Mouse (Mus musculus) intestine, embryonic 14.5 days (tissue): Measurements from ENCODE around the gene Xrn2. TPM values are rescaled to one million over a fixed set of nuclear protein-coding genes. Genes with fewer than 3 reads are reported as not detected.

Source experiments
- ATAC-seq: fragments of 200-750 bp; cut with Nextera tagmentation; replicated peaks from 2 replicates; pipeline ENCODE4 v1.8.0; 2017; ENCODE audit warnings: low read depth, moderate number of reproducible peaks, moderate TSS enrichment, moderate library complexity; ENCODE audit not compliant: low FRiP score, low TSS enrichment
- DNase-seq: peaks from one replicate; pipeline ENCODE4 v3.0.0-alpha.2; 2018; ENCODE audit warnings: low spot score
- H3K27ac ChIP-seq: fragments of 300-500 bp; sonication (generic); 2 replicates; pipeline ENCODE4 v1.5.1; 2014; ENCODE audit warnings: low read depth, mild to moderate bottlenecking, control low read depth
- H3K27me3 ChIP-seq: fragments of 300-500 bp; sonication (generic); replicated peaks from 2 replicates; pipeline ENCODE4 v1.6.1; 2014; ENCODE audit warnings: low read length, control low read depth; ENCODE audit not compliant: control insufficient read depth, insufficient read depth
- H3K36me3 ChIP-seq: fragments of 300-500 bp; sonication (generic); 2 replicates; pipeline ENCODE4 v1.6.1; 2014; ENCODE audit warnings: low read length, control low read depth; ENCODE audit not compliant: control insufficient read depth, insufficient read depth
- H3K4me1 ChIP-seq: fragments of 300-500 bp; sonication (generic); replicated peaks from 2 replicates; pipeline ENCODE4 v1.6.1; 2014; ENCODE audit warnings: low read length, control low read depth, mixed read lengths; ENCODE audit not compliant: control insufficient read depth, insufficient read depth
- H3K4me2 ChIP-seq: fragments of 300-500 bp; sonication (generic); 2 replicates; pipeline ENCODE4 v1.6.1; 2014; ENCODE audit warnings: low read length
- H3K4me3 ChIP-seq: fragments of 300-500 bp; sonication (generic); 2 replicates; pipeline ENCODE4 v1.5.1; 2014; ENCODE audit warnings: low read depth, low read length, control low read depth, mixed read lengths
- H3K9ac ChIP-seq: fragments of 300-500 bp; sonication (generic); 2 replicates; pipeline ENCODE4 v1.6.1; 2014; ENCODE audit warnings: mild to moderate bottlenecking, low read length
- H3K9me3 ChIP-seq: fragments of 300-500 bp; sonication (generic); 2 replicates; pipeline ENCODE4 v1.6.1; 2016; ENCODE audit warnings: low read length, control low read depth; ENCODE audit not compliant: control insufficient read depth
- WGBS: fragments of 180-500 bp; shearing (Covaris S2); extraction: QIAGEN DNeasy Blood & Tissue Kit; methylation state at CpG from one replicate; pipeline ENCODE4 v1.1.7; 2014; 5-methylcytosine and 5-hydroxymethylcytosine counted together
- polyA plus RNA-seq: library from polyadenylated mRNA; unstranded; fragments of >200 nt; fragmentation: Nextera tagmentation; extraction: Ambion mirVana; gene quantifications from 2 replicates; pipeline ENCODE4 v1.2.1, GENCODE M21; 2014

Gene Xrn2
- polyA plus RNA-seq, 1 experiment from 2014 or later = 96.2 TPM

DNA sequence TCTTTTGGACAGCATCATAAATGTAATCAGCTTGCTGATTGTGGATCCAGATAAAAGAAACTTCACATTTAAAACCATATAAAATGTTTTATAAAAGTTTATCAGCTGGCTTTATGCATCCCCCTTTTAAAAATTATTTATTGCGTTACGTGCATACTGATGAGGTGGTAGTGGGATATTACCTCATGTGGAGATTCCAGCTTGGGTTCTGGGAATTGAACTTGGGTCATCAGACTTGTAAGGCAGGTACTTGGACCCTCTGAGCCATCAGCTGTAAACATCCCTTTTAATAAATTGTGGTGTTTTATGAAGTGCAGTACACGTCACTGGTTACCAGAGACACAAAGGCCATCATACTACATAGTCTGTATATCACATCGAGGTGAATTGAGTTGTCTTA, 61.6 kb downstream of the Xrn2 start:
- Histone ChIP-seq H3K27ac (no peak overlapping the region), H3K4me3 (no peak overlapping the region), H3K4me2 (no peak overlapping the region), H3K9me3 (no peaks in the 10 kb centered on the region), H3K9ac (no peak overlapping the region), H3K27me3 (peaks cover 4% of the 10 kb centered on the region), H3K4me1 (no peaks in the 10 kb centered on the region), H3K36me3 (peaks cover 56% of the 10 kb centered on the region)
- no peak for DNase-seq
- ATAC-seq = no peak
- WGBS = 92% methylated on average over 4 of the region's 4 CpGs

GRCm38 (mm10) chr2:147082391-147082790, 69.6 kb downstream of the Xrn2 start:
- H3K4me1 ChIP-seq = no peaks in the 10 kb centered on the region
- no peaks in the 10 kb centered on the region for H3K9me3 ChIP-seq
- WGBS = 66% methylated on average over 4 of the region's 4 CpGs
- ATAC-seq (no peak), DNase-seq (no peak)
- H3K36me3 ChIP-seq = peaks cover 6% of the 10 kb centered on the region; the same call in 1 of the 2 replicates
- H3K27me3 ChIP-seq = peaks cover 82% of the 10 kb centered on the region
- no peak overlapping the region for H3K27ac ChIP-seq
- no peak overlapping the region for H3K4me3 ChIP-seq
- H3K4me2 ChIP-seq = no peak overlapping the region
- no peak overlapping the region for H3K9ac ChIP-seq

DNA sequence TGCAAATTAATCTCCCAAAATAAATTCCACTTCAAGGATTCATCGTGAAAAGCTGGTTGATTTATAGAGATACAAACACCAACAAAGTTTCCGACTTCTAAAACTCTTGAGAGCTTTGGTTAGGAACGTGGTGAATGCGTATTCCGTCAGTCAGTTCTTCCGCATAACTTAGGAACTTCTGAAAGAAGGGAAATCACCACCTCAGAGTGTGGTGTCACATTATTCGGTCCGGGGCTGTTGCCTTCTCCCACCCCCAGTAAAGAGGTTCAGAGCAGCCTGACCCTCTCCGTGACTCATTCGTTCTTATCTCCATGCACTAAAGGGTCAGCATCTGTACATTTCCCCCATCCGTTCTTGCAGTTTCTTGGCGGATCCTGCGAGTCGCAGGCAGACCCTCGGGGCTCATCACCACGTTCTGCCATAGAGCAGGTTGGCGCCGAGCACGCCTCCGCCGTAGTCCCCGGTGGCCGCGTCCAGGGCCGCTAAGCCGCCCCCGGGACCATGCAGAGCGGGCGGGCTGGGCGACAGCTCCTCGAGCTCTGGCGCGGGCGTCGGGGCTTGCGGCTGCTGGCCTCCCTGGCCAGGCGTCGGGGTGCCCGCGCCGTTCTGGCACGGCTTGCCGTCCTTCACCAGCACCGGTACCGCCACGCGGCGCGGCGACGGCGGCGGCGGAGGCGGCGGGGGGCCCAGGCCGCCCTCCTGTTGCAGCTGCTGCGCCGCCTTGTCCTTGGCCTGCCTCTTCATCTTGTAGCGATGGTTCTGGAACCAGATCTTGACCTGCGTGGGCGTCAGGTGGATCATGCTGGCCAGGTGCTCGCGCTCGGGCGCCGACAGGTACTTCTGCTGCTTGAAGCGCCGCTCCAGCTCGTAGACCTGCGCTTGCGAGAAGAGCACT, 70.9 kb downstream of the Xrn2 start:
- no peaks in the 10 kb centered on the region for H3K9me3 ChIP-seq
- peak overlapping the region; percentile 13; the same call in 1 of the 2 replicates for H3K4me2 ChIP-seq
- peak; percentile 83 for DNase-seq
- H3K36me3 ChIP-seq = no peaks in the 10 kb centered on the region
- H3K4me1 ChIP-seq = no peaks in the 10 kb centered on the region
- no peak overlapping the region for H3K27ac ChIP-seq
- under 1% methylated on average over 58 of the region's 72 CpGs for WGBS
- H3K9ac ChIP-seq = no peak overlapping the region
- H3K27me3 ChIP-seq = peaks cover 95% of the 10 kb centered on the region
- H3K4me3 ChIP-seq = peak overlapping the region; percentile 29; the same call in 1 of the 2 replicates
- peak; percentile 38; the same call in 1 of the 2 replicates for ATAC-seq

DNA sequence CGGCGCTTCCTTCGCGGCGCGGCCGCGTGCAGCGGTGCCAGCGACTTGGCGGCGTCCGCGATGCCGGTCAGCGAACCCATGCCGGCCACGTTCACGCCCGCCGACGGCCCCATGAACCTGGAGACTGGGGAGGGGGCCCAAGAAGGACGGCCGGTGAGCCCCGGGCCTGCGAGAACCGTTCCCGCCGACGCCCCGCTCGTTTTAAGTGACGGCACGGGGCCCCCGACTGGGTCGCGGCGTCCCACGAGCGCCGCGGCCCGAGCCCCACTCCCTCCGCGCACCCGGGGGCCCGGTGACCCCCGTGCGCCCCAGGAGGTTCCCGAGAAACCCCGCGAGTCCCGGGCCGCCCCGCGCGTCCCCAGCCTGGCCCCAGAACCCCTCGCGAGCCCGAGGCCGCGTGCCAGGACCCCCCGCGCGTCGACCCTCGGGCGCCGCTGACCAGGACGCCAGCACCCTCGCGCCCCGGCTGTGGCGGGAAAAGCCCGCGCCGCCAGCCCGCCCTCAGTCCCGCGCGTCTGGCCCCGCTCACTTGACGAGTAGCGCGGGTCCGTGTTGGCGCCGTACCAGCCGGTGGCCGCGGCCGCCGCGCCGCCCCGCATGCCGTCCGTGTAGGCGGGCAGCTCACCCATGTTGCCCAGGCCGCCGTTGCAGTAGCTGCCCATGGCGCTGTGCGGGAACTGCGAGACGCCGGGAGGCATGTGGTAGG, 71.7 kb downstream of the Xrn2 start:
- Histone ChIP-seq H3K27me3 (peaks cover 90% of the 10 kb centered on the region), H3K4me2 (peak overlapping the region; percentile 52)

DNA sequence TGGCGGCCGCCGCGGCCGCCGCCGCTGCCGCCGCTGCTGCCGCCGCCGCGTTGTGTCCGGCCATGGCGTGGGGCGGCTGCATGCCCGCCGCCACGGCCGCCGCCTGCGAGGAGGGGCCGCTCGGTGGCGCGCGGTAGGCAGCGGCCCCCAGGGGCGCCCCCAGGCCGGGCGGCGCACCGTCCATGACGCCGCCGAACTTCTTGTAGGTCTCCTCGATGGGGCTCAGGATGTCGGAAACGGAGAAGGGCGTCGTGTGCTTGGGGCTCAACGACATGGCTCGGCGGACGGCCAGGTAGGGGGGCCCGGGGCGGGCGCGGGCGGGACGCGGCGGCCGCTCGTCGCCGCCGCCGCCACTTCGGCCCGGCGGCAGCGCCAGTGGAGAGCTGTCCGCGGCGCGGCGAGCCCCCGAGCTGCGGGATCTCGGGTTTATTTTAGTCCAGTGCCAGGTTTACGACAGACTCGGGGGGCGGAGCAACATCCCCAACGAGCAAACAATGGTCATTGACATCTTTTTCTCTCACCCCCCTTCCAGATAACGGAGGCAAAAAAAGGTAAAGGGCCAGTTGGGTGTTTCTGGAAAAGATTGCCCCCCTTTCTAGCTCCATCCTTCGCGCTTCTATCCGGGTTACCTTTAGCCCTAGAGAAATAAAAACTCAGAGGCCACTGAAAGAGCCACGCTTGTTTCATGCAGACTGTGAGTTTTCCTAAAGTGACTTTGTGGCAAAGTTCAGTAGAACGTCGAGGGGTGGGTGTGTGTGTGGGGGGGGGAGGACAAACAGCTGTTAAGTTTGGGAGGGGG, 72.5 kb downstream of the Xrn2 start, which contains the start of gene Nkx2-4:
Nkx2-4 (minus strand) TSS at position 374 of the 799 bp plus-strand sequence.
- ATAC-seq = peak; percentile 69; the same call in 1 of the 2 replicates
- under 1% methylated on average over 81 of the region's 82 CpGs for WGBS

More for the DNA sequence above, 71.7 kb downstream of the Xrn2 start:
- H3K36me3 ChIP-seq = no peaks in the 10 kb centered on the region
- H3K4me1 ChIP-seq = no peaks in the 10 kb centered on the region
- peak; percentile 63 for DNase-seq
- ATAC-seq = peak; percentile 40; the same call in 1 of the 2 replicates
- 2% methylated on average over 89 of the region's 106 CpGs for WGBS
- no peaks in the 10 kb centered on the region for H3K9me3 ChIP-seq
- peak overlapping the region; percentile 29 for H3K4me3 ChIP-seq
- H3K27ac ChIP-seq = no peak overlapping the region
- no peak overlapping the region for H3K9ac ChIP-seq

GRCm38 (mm10) chr2:147085937-147086336, 73.1 kb downstream of the Xrn2 start:
- no peak overlapping the region for H3K4me2 ChIP-seq
- H3K36me3 ChIP-seq = no peaks in the 10 kb centered on the region
- ATAC-seq (no peak), DNase-seq (no peak)
- peaks cover 80% of the 10 kb centered on the region for H3K27me3 ChIP-seq
- no peak overlapping the region for H3K9ac ChIP-seq
- no peak overlapping the region for H3K27ac ChIP-seq
- H3K4me3 ChIP-seq = no peak overlapping the region
- 11% methylated on average over 6 of the region's 6 CpGs for WGBS
- no peaks in the 10 kb centered on the region for H3K4me1 ChIP-seq
- H3K9me3 ChIP-seq = no peaks in the 10 kb centered on the region

More for the DNA sequence above, 72.5 kb downstream of the Xrn2 start, which contains the start of gene Nkx2-4:
- DNase-seq = peak; percentile 63
- Histone ChIP-seq H3K4me2 (peak within 1 kb of the TSS; percentile 52), H3K9me3 (no peaks in the 10 kb centered on the region), H3K4me3 (peak within 1 kb of the TSS; percentile 29), H3K36me3 (no peaks in the 10 kb centered on the region), H3K27ac (no peak within 1 kb of the TSS), H3K27me3 (peaks cover 87% of the 10 kb centered on the region), H3K9ac (no peak within 1 kb of the TSS), H3K4me1 (no peaks in the 10 kb centered on the region)

- Histone ChIP-seq H3K9me3 (no peaks in the 10 kb centered on the region), H3K4me1 (no peaks in the 10 kb centered on the region), H3K4me2 (no peak overlapping the region), H3K4me3 (no peak overlapping the region), H3K27ac (no peak overlapping the region), H3K36me3 (no peaks in the 10 kb centered on the region), H3K9ac (no peak overlapping the region), H3K27me3 (peaks cover 75% of the 10 kb centered on the region)
- DNase-seq = no peak
- WGBS = 23% methylated on average over 5 of the region's 5 CpGs
- ATAC-seq = no peak
Observed at GRCm38 (mm10) chr2:147086441-147086840, 73.6 kb downstream of the Xrn2 start.

- no peak overlapping the region for H3K4me2 ChIP-seq
- 80% methylated on average over 1 of the region's 1 CpGs for WGBS
- H3K27ac ChIP-seq = no peak overlapping the region
- H3K36me3 ChIP-seq = no peaks in the 10 kb centered on the region
- H3K4me3 ChIP-seq = no peak overlapping the region
- DNase-seq = no peak
- ATAC-seq = no peak
- no peaks in the 10 kb centered on the region for H3K4me1 ChIP-seq
- no peaks in the 10 kb centered on the region for H3K9me3 ChIP-seq
- no peak overlapping the region for H3K9ac ChIP-seq
- H3K27me3 ChIP-seq = no peaks in the 10 kb centered on the region
Observed at GRCm38 (mm10) chr2:147119736-147120135, 106.9 kb downstream of the Xrn2 start.
